Mouse (Mus musculus) embryonic stem cell, embryonic (primary cell): ENCODE results near the gene Olfr251.
"Not testable (repeated sequence)": the region's sequence is repeated elsewhere in the genome, so short reads cannot be mapped to it uniquely, and the experiment has no call there.

Experiments used
- CTCF ChIA-PET, 4 experiments: fragments of 300-600 bp in 2 of 4; fragments of 350-600 bp in 2 of 4; sonication (Branson Sonifier 250); formaldehyde crosslinking; loops; one replicate each; lab custom pipeline; 2022; ENCODE audit warnings: inconsistent platforms in 2 of 4; lab: Charles Lee
- POLR2A ChIA-PET, 4 experiments: fragments of 300-600 bp in 2 of 4; fragments of 350-600 bp in 2 of 4; sonication (Branson Sonifier 250); formaldehyde crosslinking; loops; one replicate each; lab custom pipeline; 2022; ENCODE audit warnings: antibody characterized with exemption in 4 of 4, inconsistent platforms in 1 of 4; lab: Charles Lee

Olfr251 gene

DNA sequence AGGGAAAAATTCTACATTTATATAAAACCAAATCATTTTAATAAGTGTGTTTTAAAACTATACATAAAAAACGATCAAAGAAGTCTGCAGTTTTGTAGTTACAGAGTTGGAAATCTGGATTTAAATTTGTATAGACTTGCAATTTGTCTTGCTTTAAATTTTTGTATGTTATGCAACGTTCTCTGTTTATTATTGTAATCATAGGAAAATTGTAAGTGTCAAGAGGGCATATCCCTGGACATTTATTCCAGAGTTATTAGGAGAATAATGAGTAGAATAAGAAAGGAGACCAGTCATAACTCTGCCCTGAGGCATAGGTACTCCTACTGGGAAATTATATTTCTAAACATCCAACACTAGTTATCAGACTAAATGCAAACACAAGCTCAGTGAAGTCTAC is at the start of gene Olfr251:
Gene Olfr251 (plus strand): TSS at position 301 of the 400 bp plus-strand sequence.
- CTCF ChIA-PET = no interaction called here
- POLR2A ChIA-PET = no interaction called here

DNA sequence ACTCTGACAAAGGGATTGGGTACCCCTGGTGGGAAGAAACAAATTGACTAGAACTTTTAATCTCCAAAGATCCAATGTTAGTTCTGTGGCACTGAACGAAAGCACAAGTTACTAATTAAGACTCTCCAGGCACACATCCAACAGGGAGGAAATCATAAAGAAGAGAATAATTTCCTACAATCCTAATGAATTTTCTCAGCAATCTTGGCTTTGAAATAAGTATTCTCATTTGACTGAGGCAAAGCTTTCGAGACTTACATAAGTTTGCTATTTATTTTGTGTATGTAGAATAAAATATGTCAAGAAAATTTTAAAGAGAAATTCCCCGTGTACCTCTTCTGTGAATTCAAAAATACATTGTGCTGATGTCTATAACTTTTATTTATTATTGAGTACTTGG is 48.1 kb upstream of the Olfr251 start, which contains the start of gene Olfr25:
Gene Olfr25 (plus strand): TSS at position 301 of the 400 bp plus-strand sequence.
- CTCF ChIA-PET = no interaction called here
- POLR2A ChIA-PET = interaction anchor here in 1 of 4 experiments (0.7 kb wide), 1 partner anchor 413 kb away, joined by 3 read pairs; no protein-coding TSS in a partner anchor

DNA sequence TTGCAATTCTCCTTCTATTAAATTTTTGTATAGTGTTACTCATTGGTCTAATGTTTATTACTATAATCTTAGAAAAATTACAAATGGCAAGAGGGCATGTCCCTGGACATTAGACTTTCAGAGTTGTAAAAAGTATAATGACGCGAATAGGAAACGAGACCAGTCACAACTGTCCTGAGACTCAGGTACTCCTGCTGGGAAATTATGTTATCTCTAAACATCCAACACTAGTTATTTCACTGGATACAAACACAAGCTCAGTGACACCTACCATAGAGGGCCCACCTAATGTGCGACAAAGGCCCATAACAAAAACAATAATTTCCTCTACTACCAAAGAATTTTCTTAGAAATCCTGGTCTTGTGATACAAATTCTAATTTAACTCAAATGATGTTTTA is 28.8 kb upstream of the Olfr251 start, which contains the start of gene Olfr898:
Gene Olfr898 (plus strand): TSS at position 301 of the 400 bp plus-strand sequence.
- ChIA-PET POLR2A (no interaction called here), CTCF (no interaction called here)

- CTCF ChIA-PET = no interaction called here
- POLR2A ChIA-PET = no interaction called here
Measured at GRCm38 (mm10) chr9:38366596-38366995, 10.3 kb upstream of the Olfr251 start, which contains the start of gene Olfr250. TSS of gene Olfr250 (plus strand) at chr9:38366896.

DNA sequence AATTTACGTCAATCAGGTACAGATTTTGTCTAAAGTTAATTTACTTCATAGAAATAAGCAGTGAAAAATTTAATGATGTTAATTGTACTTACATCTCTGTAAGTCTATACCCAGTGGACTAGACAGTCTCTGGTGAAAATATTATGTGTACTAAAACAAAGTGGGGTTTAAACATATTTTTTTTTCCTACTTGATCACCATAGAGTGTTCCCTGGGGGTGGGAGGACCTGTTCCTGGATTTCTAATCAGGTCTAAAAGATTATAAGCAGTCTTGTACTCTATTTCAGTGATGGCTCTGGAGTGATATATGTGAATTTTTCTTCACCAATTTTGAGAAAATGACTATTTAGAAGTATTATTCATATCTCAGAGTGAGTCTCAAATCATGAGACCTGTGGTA is 24.5 kb downstream of the Olfr251 start, which contains the start of gene Olfr147:
Gene Olfr147 (plus strand): TSS at position 301 of the 400 bp plus-strand sequence.
- POLR2A ChIA-PET = no interaction called here
- CTCF ChIA-PET = no interaction called here

DNA sequence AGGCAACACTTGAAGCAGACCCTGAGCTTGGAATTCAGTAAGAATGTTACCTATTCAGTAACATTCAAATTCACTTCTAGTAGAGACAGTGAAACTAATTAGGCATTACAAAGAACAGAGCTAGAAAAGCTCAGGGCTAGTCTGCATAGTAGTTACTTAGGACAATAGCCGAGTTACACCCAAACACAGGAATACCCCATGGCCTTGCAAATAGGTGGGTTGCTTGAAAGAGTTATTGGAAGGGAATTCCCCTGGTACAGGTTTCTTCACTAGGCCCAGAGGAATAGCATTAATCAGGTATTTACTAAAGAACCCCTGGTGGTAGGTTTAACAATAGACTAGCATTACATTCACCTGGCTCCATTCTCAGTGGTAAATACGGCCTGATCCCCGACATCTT is 30.6 kb downstream of the Olfr251 start:
- POLR2A ChIA-PET = interaction anchor here in 2 of 4 experiments (0.6 to 1.5 kb wide), 2 partner anchors 236 to 745 kb away, joined by 3 to 7 read pairs; no protein-coding TSS in a partner anchor
- CTCF ChIA-PET = not testable (repeated sequence)

DNA sequence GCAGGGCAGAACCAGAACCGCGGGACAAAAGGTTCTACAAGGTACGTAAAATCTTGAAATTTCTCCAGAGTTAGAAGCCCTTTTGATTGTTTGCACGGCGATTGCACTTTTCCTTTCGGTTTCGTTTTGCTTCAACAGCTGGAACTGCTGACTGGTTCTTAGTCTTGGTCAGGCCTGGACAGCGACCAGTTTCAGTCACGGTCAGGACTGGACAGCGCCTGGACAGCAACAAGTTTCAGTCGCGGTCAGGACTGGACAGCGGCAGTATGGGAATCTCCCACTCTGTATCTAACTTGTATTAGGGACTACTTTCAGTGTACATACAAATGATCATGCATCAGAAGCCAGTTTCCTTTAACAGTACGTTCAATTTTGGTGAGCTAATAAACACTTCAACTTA is 36.6 kb downstream of the Olfr251 start:
- CTCF ChIA-PET, POLR2A ChIA-PET: not testable (repeated sequence)

GRCm38 (mm10) chr9:38423801-38424200 is 46.9 kb downstream of the Olfr251 start:
- ChIA-PET POLR2A (no interaction called here), CTCF (no interaction called here)

DNA sequence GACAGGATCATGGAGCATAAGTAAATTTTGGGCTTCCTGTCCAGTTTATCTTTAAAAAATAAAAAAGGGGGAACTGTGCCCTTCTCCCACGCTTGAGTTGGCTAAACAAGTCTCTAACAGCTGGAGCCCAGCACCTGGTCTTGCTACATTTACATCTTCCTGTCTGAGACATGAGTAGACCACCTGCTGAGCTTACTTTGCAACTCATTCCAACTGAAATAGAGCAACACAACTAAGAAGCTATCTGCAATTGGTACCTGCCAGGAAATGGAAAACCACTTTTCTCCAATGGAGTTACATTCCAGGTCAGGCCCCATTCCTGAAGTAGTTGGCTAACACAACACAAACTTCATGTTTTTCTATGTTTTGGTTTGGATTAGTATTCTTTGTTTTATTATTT is 50.1 kb downstream of the Olfr251 start:
- ChIA-PET POLR2A (no interaction called here), CTCF (no interaction called here)

- POLR2A ChIA-PET = no interaction called here
- CTCF ChIA-PET = no interaction called here
Measured at GRCm38 (mm10) chr9:38429155-38429554, 52.3 kb downstream of the Olfr251 start, which contains the start of gene Olfr901. TSS of gene Olfr901 (plus strand) at chr9:38429455.
